Mouse (Mus musculus): Measurements from ENCODE around the gene H2-T3. TPM values are rescaled to one million over a fixed set of nuclear protein-coding genes. Genes with fewer than 3 reads are reported as not detected.
"Not testable (repeated sequence)": the region's sequence is repeated elsewhere in the genome, so short reads cannot be mapped to it uniquely, and the experiment has no call there.

H2-T3 gene
- not detected for total RNA-seq (2021)
- long read RNA-seq, experiment 1: 0 reads
- long read RNA-seq, experiment 2: 0 reads

DNA sequence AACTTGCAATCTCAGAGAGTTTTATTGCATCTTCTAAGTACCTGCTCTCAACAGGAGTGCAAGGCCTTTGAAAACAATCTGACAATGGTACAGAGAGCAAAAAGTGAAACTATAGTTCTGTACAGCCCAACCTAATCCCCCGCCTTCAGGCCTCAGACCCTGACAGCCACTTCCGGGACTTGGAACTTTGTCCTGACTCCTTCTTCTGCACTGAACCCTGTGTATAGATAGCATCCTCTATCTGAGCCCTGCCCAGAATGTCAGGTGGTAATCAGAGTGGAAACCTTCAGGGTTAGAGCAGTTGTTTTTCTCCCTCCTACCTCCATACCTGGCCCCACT lies at the start of gene H2-T3:
Gene H2-T3, minus strand, starts transcription at position 119 of the 339 bp plus-strand sequence.
- DNase-seq (ENCODE audit: low spot score in 2 of 2): no peak

DNA sequence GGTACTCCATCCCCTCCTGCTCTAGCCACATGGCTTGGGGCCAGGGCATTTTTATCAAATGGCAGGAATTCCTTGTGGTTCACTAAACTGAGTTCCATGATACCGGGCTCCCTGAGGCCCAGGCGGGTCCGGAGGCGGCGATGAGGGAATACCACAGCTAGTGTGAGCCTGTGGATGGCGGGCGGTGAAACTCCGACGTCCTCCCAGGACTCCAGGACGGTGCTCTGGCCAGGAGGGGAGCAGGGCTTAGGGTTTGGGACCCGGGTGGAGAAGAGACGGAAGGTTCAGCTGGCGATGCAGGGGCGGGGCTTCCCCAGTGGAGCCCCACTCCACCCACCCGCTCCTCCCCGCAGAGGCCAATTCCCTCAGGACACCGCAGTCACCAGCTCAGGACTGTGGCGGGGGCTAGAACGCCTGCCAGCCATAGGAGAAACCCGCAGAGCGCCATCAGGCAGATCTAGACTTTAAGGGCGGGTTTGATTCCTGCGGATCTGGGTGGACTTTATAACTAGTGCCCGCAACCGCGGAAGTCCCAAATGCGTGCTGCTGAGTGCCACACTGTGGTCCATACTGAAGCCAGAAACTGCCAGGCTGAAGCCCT lies 47.3 kb upstream of the H2-T3 start:
- DNase-seq (ENCODE audit: low spot score in 2 of 2): no peak

GRCm38 (mm10) chr17:36235300-36235699 lies 45.2 kb upstream of the H2-T3 start:
- not testable (repeated sequence) for DNase-seq (ENCODE audit: low spot score in 2 of 2)

DNA sequence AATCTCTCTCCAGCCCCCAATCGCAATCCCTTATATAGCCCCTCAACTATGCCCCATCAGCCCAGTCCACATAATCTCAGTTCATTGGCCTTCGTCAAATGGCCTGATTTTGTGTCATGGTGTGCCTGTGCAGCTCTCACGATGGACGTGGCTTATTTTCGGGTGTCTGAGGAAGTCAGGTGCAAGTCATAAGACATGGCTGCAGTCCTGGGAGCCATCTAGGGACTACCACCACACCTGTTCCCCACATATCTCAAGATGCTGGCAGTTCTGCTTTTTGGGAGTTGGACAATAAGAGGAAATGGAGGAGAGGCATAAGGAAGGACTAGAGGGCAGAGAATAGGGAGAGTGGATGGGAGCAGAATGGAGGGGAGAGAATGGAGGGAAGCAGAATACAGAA lies 43.5 kb upstream of the H2-T3 start:
- DNase-seq (ENCODE audit: low spot score in 2 of 2): no peak

- DNase-seq (ENCODE audit: low spot score in 2 of 2): peak; percentile 39 to 41
These were observed 41.2 kb upstream of the H2-T3 start for GRCm38 (mm10) chr17:36231318-36231717.

DNA sequence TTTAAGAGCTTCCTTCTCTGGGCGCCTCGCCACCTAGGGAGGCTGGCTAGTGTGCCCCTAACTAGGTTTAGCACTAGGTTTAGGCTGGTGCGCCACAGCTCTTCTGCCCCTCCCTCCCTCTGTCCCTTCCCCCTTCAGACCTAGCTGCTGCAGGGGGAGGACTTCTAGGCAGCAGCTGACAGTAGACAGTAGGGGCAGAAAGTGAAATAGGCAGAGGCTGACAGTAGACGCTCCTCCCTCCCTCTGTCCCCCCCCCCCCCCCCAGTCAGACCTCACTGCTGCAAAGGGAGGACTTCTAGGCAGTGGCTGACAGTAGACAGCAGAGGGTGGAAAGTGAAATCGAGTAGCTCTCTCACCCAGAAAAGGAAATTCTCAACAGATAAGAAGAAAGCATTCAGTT lies 39.0 kb upstream of the H2-T3 start:
- no peak for DNase-seq (ENCODE audit: low spot score in 2 of 2)

DNA sequence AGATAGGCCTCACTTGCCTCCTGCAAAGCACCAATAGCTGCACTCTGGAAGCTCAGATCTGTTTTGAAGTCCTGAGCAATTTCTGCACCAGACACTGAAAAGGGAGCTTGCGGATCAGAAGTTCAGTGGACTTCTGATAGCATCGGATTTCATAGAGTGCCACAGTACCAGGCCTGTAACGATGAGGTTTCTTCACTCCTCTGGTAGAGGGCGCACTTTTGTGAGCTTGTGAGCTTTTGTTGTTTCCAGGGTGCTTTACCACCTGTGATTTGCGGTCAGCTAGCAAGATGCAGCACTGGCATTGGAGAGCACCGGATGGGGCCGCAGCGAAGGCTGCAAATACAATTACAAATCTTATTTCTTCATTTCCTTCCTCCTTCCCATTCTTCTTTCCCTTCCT lies 36.8 kb upstream of the H2-T3 start:
- no peak for DNase-seq (ENCODE audit: low spot score in 2 of 2)

GRCm38 (mm10) chr17:36225231-36225824 lies 35.2 kb upstream of the H2-T3 start:
- no peak for DNase-seq (ENCODE audit: low spot score in 2 of 2)

DNA sequence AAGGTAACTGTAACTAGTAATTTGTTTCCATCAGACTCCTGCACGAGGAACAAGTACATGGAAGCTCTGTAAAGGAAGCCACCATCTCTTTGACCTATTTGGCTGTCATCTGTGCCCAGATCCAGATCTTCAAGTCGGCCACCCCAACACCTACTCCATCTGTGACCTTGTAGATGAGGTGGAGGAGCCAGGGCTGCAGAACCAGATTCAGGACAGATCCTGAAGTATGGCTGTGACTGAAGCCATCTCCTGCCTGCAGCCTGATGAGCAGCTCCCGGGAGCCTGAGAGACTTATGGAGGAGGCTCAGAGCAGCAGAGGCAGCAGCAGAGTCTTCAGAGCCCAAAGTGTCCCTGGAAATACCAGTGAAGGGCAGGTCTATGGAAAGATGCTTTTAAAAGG lies 34.4 kb upstream of the H2-T3 start:
- DNase-seq (ENCODE audit: low spot score in 2 of 2): no peak

GRCm38 (mm10) chr17:36218594-36219155 lies 28.6 kb upstream of the H2-T3 start:
- DNase-seq (ENCODE audit: low spot score in 2 of 2): no peak

GRCm38 (mm10) chr17:36215586-36215985 lies 25.5 kb upstream of the H2-T3 start:
- no peak for DNase-seq (ENCODE audit: low spot score in 2 of 2)

DNA sequence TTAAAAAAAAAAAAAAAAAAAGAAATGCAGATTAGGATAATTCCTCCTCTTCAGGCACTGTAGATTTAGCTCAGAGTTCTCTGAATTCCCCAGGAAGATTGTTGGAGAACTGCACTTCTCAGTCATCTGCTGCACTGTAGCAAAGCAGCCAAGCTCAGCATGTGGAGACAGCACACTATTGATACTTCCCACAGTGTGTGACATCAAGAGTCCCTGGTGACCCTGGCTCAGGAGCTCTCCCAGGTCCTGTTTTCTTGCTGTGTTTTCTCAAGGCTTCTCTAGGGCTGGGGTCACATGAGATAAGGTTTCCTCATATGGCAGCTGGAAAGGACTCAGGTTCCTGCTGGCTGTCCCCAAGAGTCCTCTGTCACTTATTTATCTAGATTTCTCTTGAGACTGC lies 16.8 kb upstream of the H2-T3 start:
- DNase-seq (ENCODE audit: low spot score in 2 of 2): no peak

DNA sequence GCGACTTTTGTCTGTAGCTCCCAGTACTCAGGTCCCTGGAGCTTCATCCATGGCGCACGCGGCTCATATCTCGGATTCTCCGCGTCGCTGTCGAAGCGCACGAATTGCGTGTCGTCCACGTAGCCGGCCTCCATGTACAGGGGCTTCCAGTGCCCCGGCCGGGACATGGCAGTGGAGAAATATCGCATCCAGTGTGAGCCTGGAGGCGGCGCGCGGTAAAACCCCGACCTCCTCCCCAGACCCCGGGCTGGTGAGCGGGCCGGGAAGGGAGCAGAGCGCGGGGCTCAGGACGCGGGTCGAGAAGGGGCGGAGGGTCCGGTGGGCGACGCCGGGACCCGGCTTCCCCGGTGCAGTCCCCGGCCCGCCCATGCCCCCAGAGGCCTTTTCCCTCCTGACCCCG lies 15.8 kb upstream of the H2-T3 start:
- DNase-seq (ENCODE audit: low spot score in 2 of 2): no peak

GRCm38 (mm10) chr17:36205456-36205855 lies 15.4 kb upstream of the H2-T3 start:
- no peak for DNase-seq (ENCODE audit: low spot score in 2 of 2)

DNA sequence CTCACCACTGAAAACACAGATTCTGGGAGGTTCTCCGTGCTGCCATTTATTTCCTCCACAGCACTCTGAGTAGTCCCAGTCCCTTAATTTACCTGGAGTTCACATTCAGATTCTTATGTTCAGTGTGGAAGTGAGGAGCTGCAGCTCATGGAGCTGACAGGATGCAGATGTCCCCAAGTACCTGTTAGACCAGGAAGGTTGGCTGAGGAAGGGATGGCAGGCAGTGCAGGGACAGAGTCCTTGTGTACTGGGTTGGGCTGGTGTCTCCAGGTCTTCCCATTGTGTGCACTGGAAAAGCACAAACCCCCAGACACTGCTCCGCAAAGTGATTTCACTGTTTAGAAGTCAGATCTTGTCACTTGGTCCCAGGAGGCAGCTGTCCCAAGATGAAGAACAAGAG lies 11.8 kb upstream of the H2-T3 start:
- no peak for DNase-seq (ENCODE audit: low spot score in 2 of 2)

DNA sequence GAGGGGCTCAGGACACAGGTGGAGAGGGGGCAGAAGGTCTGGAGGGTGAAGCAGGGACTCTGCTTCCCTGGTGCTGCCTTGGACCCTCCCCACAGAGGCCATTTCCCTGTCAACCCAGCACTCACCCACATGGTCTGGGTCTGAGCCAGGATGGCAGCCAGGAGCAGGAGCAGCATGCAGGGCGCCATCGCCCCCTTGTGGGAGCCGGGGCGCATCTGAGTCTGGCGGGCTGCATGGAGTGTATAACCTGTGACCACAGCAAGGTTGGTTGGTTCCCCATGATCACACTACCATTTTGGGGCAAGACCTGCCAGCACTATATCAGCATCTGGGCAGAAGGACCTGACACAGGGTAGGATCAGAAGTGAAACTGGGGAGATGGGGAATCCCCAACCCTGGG lies 8.2 kb upstream of the H2-T3 start:
- DNase-seq (ENCODE audit: low spot score in 2 of 2): no peak

DNA sequence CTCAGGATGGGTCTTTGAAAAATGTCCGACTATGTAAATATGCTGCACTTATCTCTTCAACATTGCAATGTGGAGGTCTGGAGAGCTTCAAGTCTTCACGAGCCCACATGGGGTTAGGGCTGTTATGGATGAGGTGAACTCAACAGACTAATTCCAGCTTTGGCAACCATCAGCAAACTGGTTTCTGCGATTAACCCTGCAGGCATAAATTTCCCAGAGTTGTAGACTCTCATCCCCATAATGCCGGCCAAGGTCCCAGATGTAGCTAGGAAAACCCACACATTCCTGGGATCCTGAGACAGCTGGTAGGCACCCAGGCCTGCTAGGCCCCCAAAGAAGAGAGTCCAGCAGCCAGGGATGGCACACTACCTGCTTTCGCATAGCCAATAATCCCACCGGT lies 4.4 kb upstream of the H2-T3 start:
- no peak for DNase-seq (ENCODE audit: low spot score in 2 of 2)

DNA sequence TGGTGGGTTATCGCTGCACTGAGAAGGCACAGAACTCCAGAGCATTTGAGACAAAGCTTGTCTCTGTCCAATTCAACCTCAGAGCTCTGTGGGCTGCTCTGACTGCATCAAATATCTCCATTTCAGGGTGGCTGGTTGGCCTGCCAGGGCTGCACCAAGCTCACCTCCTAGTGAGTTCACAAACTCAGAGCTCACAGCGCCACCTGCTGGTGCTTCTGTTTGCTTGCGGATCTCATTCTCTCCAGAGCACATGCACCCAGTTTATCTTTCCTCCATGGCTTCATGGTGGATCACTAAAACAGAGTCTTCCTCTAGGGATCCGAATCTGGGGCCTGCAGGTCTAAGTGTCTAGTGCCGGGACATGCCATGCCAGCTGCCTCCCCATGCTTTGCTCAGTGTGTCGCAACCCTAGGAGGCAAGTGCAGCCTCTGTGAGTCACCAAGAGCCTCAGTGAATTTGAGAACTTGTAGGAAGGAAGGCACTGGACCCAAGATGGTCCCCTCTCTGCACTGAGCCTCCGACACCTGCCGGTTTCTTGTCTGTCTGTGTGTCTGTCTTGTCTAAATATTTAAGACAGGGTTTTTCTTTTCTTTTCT lies 3.6 kb upstream of the H2-T3 start:
- DNase-seq (ENCODE audit: low spot score in 2 of 2): peak; percentile 31 to 63

DNA sequence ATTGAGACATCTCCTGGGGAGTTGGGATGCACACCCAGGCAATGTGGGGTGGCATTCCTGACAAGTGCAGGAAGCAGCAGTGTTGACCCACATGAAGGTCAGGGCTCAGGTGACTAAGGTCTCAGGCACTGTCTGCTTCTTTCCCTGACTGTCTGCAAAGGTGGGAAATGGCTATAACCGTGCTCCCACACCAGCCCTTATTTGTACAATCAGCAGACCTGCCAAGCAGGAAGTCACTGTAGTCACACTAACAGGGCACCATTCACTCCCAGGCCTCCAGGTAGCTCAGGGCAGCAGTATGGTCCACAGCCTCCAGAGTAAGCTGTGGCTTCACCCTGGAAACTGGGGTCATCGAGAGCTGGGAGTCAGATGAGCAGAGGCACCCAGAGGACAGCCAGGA lies 2.3 kb upstream of the H2-T3 start:
- no peak for DNase-seq (ENCODE audit: low spot score in 2 of 2)

DNA sequence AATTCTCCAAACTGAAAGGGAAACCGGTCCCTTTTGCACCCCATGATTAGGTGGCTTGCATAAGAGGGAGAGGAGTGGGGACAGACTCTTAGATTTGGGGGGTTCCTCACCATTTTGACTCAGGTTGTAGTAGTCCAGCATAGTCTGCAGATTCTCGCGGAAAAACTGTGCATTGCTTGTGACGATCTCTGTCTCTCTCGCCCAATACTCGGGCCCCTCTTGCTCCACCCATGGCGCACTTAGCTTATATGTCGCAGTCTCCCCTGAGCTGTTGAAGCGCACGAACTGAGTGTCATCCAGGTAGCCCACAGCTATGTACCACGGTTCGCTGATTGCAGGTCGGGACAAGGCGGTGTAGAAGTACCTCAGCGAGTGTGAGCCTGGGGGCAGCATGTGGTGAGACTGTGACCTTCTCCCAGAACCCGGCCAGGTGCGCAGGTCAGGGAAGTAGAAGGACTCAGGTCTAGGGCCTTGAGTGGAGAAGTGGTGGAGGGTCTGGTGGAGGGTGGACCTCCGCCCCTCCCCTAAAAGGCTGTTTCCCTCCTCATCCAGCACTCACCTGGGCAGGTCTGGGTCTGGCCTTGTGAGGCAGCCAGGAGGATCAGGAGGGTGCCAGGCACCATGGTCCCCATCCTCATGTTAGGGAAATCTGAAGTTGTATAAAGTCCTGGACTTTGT lies 457 bp downstream of the H2-T3 start:
- DNase-seq (ENCODE audit: low spot score in 2 of 2): no peak

DNA sequence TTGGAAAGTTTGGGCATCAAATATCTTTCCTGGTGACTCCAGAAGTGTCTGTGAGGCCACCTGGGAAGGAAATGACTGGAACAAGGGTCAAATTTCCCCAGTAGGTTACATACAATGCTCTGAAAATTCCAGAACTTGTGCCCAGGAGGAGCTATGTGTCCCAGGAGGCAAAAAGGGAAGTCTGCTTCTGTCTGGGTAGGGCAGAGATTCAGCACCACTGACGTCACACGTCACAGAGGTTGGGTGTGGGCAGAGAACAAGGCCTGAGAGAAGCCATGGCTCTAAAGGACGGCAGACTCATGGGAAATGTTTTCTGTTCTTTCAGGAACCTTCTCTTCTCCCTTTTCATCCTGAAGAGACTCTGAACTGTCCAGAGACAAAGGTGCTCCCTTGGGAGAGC lies 2.5 kb downstream of the H2-T3 start:
- no peak for DNase-seq (ENCODE audit: low spot score in 2 of 2)

DNA sequence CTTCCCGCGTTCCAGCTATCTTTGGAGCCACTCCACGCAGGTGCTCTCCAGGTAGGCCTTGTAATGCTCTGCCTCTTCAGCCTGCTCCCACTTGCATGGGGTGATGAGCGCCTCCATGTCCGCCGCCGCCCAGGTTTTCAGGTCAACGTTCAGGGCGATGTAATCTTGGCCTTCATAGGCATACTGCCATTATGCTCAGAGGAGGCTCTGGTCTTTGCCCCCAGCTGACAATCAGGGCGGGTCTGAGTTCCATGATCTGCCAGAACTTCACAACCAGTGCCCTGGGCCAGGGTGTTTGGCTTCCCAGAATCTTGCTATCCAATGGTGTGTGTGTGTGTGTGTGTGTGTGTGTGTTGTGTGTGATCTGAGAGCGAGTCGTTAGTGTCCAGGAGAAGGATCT lies 7.9 kb downstream of the H2-T3 start:
- no peak for DNase-seq (ENCODE audit: low spot score in 2 of 2)
